Mouse (Mus musculus) embryonic facial prominence, embryonic 15.5 days (tissue): Measurements from ENCODE around the gene Sft2d2. TPM values are rescaled to one million over a fixed set of nuclear protein-coding genes. Genes with fewer than 3 reads are reported as not detected.

Source experiments
- ATAC-seq: fragments of 200-750 bp; cut with Nextera tagmentation; 2 replicates; pipeline ENCODE4 v1.8.0; 2017; ENCODE audit warnings: low read depth, moderate TSS enrichment; ENCODE audit not compliant: insufficient number of reproducible peaks, low FRiP score, low TSS enrichment
- H3K27ac ChIP-seq: fragments of 300-500 bp; sonication (generic); replicated peaks from 2 replicates; pipeline ENCODE4 v1.5.1; 2015; ENCODE audit warnings: mild to moderate bottlenecking, inconsistent platforms
- H3K27me3 ChIP-seq: fragments of 300-500 bp; sonication (generic); 2 replicates; pipeline ENCODE4 v1.6.1; 2015; ENCODE audit warnings: inconsistent platforms
- H3K36me3 ChIP-seq: fragments of 300-500 bp; sonication (generic); 2 replicates; pipeline ENCODE4 v1.6.1; 2015; ENCODE audit warnings: mild to moderate bottlenecking, inconsistent platforms
- H3K4me1 ChIP-seq: fragments of 300-500 bp; sonication (generic); 2 replicates; pipeline ENCODE4 v1.6.1; 2015; ENCODE audit warnings: inconsistent platforms
- H3K4me2 ChIP-seq: fragments of 300-500 bp; sonication (generic); replicated peaks from 2 replicates; pipeline ENCODE4 v1.6.1; 2015; ENCODE audit warnings: mild to moderate bottlenecking, inconsistent platforms
- H3K4me3 ChIP-seq: fragments of 300-500 bp; sonication (generic); replicated peaks from 2 replicates; pipeline ENCODE4 v1.5.1; 2015; ENCODE audit warnings: mild to moderate bottlenecking, inconsistent platforms
- H3K9ac ChIP-seq: fragments of 300-500 bp; sonication (generic); 2 replicates; pipeline ENCODE4 v1.6.1; 2015; ENCODE audit warnings: inconsistent platforms
- H3K9me3 ChIP-seq: fragments of 300-500 bp; sonication (generic); replicated peaks from 2 replicates; pipeline ENCODE4 v1.6.1; 2016; ENCODE audit warnings: inconsistent platforms
- WGBS: fragments of 180-500 bp; shearing (Covaris S2); methylation state at CpG from one replicate; pipeline ENCODE4 v1.1.7; 2015; 5-methylcytosine and 5-hydroxymethylcytosine counted together
- polyA plus RNA-seq: library from polyadenylated mRNA; unstranded; fragments of >200 nt; fragmentation: Nextera tagmentation; extraction: Ambion mirVana; gene quantifications from 2 replicates; pipeline ENCODE4 v1.2.1, GENCODE M21; 2015

Gene Sft2d2
- polyA plus RNA-seq, 1 experiment from 2014 or later = 18.3 TPM

DNA sequence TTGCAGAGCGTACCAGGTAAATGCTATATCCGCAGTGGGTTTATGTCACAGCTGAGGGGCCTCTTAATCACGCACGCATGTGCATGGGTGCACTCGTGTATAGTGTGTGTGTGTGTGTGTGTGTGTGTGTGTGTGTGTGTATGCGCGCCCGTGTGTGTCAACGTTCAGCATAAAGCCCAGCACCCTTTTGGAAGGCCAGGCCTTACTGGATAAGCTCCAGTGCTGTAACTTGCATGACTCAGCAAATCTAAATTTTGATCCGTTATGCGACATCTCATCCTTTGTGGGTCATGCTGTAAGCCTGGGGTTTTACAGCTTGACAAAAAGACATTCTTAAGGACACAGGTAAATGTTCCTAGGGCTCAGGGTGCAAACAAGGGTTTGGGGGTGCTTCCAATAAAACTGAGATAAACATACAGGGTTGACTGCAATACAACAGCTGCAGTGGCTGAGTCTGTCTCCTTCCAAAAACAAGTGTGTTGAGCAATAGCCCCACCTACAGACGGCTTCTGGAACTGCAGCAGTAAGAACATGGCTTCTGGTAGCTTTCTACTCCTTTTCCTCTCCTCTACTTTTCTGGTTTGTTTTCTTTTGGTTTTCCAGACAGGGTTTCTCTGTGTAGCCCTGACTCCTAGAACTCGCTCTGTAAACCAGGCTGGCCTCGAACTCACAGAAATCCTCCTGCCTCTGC is 61.9 kb downstream of the Sft2d2 start:
- no peaks in the 10 kb centered on the region for H3K9me3 ChIP-seq
- H3K4me3 ChIP-seq = no peak overlapping the region
- H3K4me2 ChIP-seq = no peak overlapping the region
- H3K4me1 ChIP-seq = no peaks in the 10 kb centered on the region
- H3K27ac ChIP-seq = no peak overlapping the region
- no peaks in the 10 kb centered on the region for H3K36me3 ChIP-seq
- ATAC-seq = no peak
- no peak overlapping the region for H3K9ac ChIP-seq
- 76% methylated on average over 14 of the region's 14 CpGs for WGBS
- H3K27me3 ChIP-seq = no peaks in the 10 kb centered on the region

DNA sequence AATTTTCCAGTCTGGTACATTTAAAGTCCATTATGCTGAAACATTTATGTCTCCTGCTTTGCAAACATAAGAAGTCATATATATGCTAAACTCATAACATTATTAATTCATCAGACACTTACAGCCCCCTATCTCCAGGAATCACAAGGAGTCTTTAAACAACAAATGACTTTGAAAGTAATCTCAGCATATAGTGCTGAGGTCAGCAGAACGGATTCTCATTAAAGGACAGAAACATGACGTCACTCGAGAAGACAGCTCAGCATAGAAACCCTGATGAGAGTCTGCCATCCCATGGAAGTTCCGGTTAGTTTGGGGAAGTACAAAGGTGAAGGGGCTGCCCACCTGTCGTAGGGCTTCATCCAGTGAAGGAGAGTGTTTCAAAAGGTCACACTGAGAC is 64.7 kb downstream of the Sft2d2 start:
- H3K4me3 ChIP-seq = no peak overlapping the region
- no peak overlapping the region for H3K4me2 ChIP-seq
- H3K27ac ChIP-seq = no peak overlapping the region
- H3K36me3 ChIP-seq = no peaks in the 10 kb centered on the region
- H3K4me1 ChIP-seq = no peaks in the 10 kb centered on the region
- 66% methylated on average over 5 of the region's 5 CpGs for WGBS
- H3K9me3 ChIP-seq = no peaks in the 10 kb centered on the region
- ATAC-seq = no peak
- no peaks in the 10 kb centered on the region for H3K27me3 ChIP-seq
- H3K9ac ChIP-seq = no peak overlapping the region

Other genes with a start within 250 kb of the Sft2d2 start
- not detected in 2 replicates for gene Tbx19, start 33.7 kb downstream of the Sft2d2 start, polyA plus RNA-seq
- 87.6 TPM in 2 replicates for gene Tiprl, start 42.6 kb upstream of the Sft2d2 start, polyA plus RNA-seq
- 0.99 and 1.5 TPM in 2 replicates for gene Gpr161, start 101.4 kb upstream of the Sft2d2 start, polyA plus RNA-seq